Comparison of ENCODE assay signal across 10 mouse cellular contexts in genomic region chr15:68316116-68316515, GRCm38 (mm10).
"Had no signal": no experiment of that assay in that cellular context is flagged by ENCODE, and none has a peak within 500 bp of the region (broad histone marks: within the 10 kb centered on the region; RNA-seq: fewer than 3 reads in every experiment).

No protein-coding gene starts in this region.

- ATAC-seq: lung, postnatal 0 days; midbrain, embryonic 13.5 days; midbrain, embryonic 15.5 days had no signal

- DNase-seq: lung, adult 2 months; lung, postnatal 14 days; lung, postnatal 36 days; right cerebral cortex, postnatal 14 days; thymus, adult 2 months; thymus, postnatal 25 days; thymus, postnatal 4 days had no signal
